ENCODE assay signal across 9 mouse cellular contexts in the genomic region with DNA sequence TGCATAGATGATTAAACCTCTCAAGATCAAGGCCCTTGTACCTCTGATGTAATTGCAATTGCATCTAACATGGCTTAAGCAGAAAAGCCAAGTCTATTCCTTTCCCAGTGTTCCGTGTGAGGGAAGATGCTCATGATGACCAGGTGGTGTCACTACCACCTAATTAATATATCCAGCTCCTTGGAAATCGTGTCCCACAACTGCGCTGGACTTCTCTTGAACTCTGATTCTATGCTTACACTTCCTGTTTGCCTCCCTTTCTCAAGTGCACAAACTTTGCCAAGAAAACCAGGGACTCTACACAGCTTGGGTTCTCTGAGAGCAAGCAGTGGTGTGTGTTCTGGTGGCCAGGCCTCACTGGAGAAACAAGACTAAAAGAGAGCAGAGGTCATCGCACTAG. TPM values are rescaled to one million over a fixed set of nuclear protein-coding genes. Genes with fewer than 3 reads are reported as not detected.
A peak's percentile ranks its signal among the peaks of the same experiment; 100 is the strongest.
DNase-seq lines count a peak whose midpoint lies in the region; ATAC-seq and TF ChIP-seq lines count a peak whose summit lies in the region.
"Had no signal": no experiment of that assay in that cellular context is flagged by ENCODE, and none has a peak within 500 bp of the region (broad histone marks: within the 10 kb centered on the region; RNA-seq: fewer than 3 reads in every experiment).

No protein-coding gene starts in this region.

- no peaks in the 10 kb centered on the region for H3K27me3 ChIP-seq in liver, postnatal 0 days (ENCODE audit: insufficient read depth, low read length)
- no peaks in the 10 kb centered on the region for H3K27me3 ChIP-seq in embryonic facial prominence, embryonic 14.5 days (replicated peaks; ENCODE audit: control insufficient read depth, insufficient read depth, low read length)
- H3K27me3 ChIP-seq: embryonic facial prominence, embryonic 12.5 days had no signal

- no peaks in the 10 kb centered on the region for H3K4me1 ChIP-seq in liver, postnatal 0 days (ENCODE audit: insufficient read depth)
- no peaks in the 10 kb centered on the region for H3K4me1 ChIP-seq in embryonic facial prominence, embryonic 14.5 days (ENCODE audit: control insufficient read depth, insufficient read depth, low read length)
- H3K4me1 ChIP-seq: embryonic facial prominence, embryonic 12.5 days had no signal

- H3K27ac ChIP-seq in liver, postnatal 0 days (ENCODE audit: low read depth), result no peak overlapping the region
- H3K27ac ChIP-seq in embryonic facial prominence, embryonic 14.5 days (replicated peaks; ENCODE audit: low read depth, low read length), result no peak overlapping the region
- H3K27ac ChIP-seq: embryonic facial prominence, embryonic 12.5 days had no signal

- WGBS in liver, postnatal 0 days (ENCODE audit: insufficient replicate concordance), result 41% methylated on average over 4 of the region's 4 CpGs
- WGBS in embryonic facial prominence, embryonic 14.5 days, result 31% methylated on average over 4 of the region's 4 CpGs

- ATAC-seq in liver, postnatal 0 days, result 0 out of 2 replicates have a peak, but pooled peaks have one; percentile 47
- ATAC-seq in embryonic facial prominence, embryonic 14.5 days (ENCODE audit: low read depth), result peak; percentile 55; the same call in 1 of the 2 replicates

- no peak overlapping the region for H3K4me2 ChIP-seq in liver, postnatal 0 days (ENCODE audit: low read depth, low read length)
- H3K4me2 ChIP-seq in embryonic facial prominence, embryonic 14.5 days (ENCODE audit: low read depth, low read length), result no peak overlapping the region
- H3K4me2 ChIP-seq: embryonic facial prominence, embryonic 12.5 days had no signal

- no peaks in the 10 kb centered on the region for H3K36me3 ChIP-seq in liver, postnatal 0 days (replicated peaks; ENCODE audit: insufficient read depth, low read length)
- no peaks in the 10 kb centered on the region for H3K36me3 ChIP-seq in embryonic facial prominence, embryonic 14.5 days (ENCODE audit: control insufficient read depth, insufficient read depth, low read length)
- H3K36me3 ChIP-seq: embryonic facial prominence, embryonic 12.5 days had no signal

- TF ChIP-seq CTCF in liver, postnatal 0 days (IDR thresholded peaks at IDR 0.05; ENCODE audit: low read depth), result peak; percentile 58

- no peak overlapping the region for H3K9ac ChIP-seq in liver, postnatal 0 days (replicated peaks)
- no peak overlapping the region for H3K9ac ChIP-seq in embryonic facial prominence, embryonic 14.5 days (ENCODE audit: low read depth, low read length)
- H3K9ac ChIP-seq: embryonic facial prominence, embryonic 12.5 days had no signal

- no peaks in the 10 kb centered on the region for H3K9me3 ChIP-seq in liver, postnatal 0 days (ENCODE audit: low read length)
- H3K9me3 ChIP-seq in embryonic facial prominence, embryonic 14.5 days (ENCODE audit: control insufficient read depth, low read length), result no peaks in the 10 kb centered on the region
- H3K9me3 ChIP-seq: embryonic facial prominence, embryonic 12.5 days had no signal

- H3K4me3 ChIP-seq in liver, postnatal 0 days (ENCODE audit: low read depth, low read length), result no peak overlapping the region
- no peak overlapping the region for H3K4me3 ChIP-seq in embryonic facial prominence, embryonic 14.5 days (ENCODE audit: low read depth, low read length)
- H3K4me3 ChIP-seq: embryonic facial prominence, embryonic 12.5 days had no signal

- TF ChIP-seq EP300 in liver, postnatal 0 days (IDR thresholded peaks at IDR 0.05; ENCODE audit: low read depth), result no peak

- DNase-seq in adrenal gland, adult (ENCODE audit: inconsistent age in 2 of 2, low spot score in 1 of 2), result peak; percentile 7 to 73
- DNase-seq in adrenal gland, postnatal 25 days, result no peak
- no peak for DNase-seq in liver, postnatal 0 days
- DNase-seq in liver, result no peak
- DNase-seq in embryonic facial prominence, embryonic 14.5 days (ENCODE audit: low spot score), result peak; percentile 75
- peak; percentile 31 to 64 for DNase-seq in lung, adult 18-20 months
- DNase-seq in urinary bladder, postnatal 10 days (ENCODE audit: low spot score), result no peak
- no peak for DNase-seq in thymus, postnatal 25 days

RNA-seq across cellular contexts. Expression of a gene that starts 58.0 kb away (rescaled TPM):
- 0.97 and 1.0 TPM in 2 replicates for total RNA-seq in adrenal gland, postnatal 25 days (2021)
- 0.07 and 0.09 TPM in 2 replicates for polyA plus RNA-seq in liver, postnatal 0 days (2015; fragmentation: Nextera tagmentation; extraction: Ambion mirVana)
- polyA plus RNA-seq in embryonic facial prominence, embryonic 14.5 days (2014; fragmentation: Nextera tagmentation; extraction: Ambion mirVana), result 1.2 and 2.5 TPM in 2 replicates

Comparison
In these comparisons a context has a peak if more than half of its experiments do, and no peak if none do; other contexts are left out.
1. DNase-seq: peak in adrenal gland, adult (2 of 2), embryonic facial prominence, embryonic 14.5 days (single experiment) and lung, adult 18-20 months (2 of 2); none in adrenal gland, postnatal 25 days (single experiment), liver, postnatal 0 days (single experiment), liver (single experiment), urinary bladder, postnatal 10 days (single experiment) and thymus, postnatal 25 days (single experiment).